13 mouse cellular contexts compared by ENCODE assay signal in genomic region chr13:42821426-42822106, GRCm38 (mm10).
DNase-seq lines count a peak whose midpoint lies in the region; ATAC-seq lines count a peak whose summit lies in the region.
"Had no signal": no experiment of that assay in that cellular context is flagged by ENCODE, and none has a peak within 500 bp of the region (broad histone marks: within the 10 kb centered on the region; RNA-seq: fewer than 3 reads in every experiment).

No protein-coding gene starts in this region.

- peaks cover 7% of the 10 kb centered on the region; the same call in 1 of the 2 replicates for H3K4me1 ChIP-seq in intestine, embryonic 14.5 days (replicated peaks; ENCODE audit: control insufficient read depth, insufficient read depth, low read length)
- H3K4me1 ChIP-seq in intestine, embryonic 15.5 days (replicated peaks) = no peaks in the 10 kb centered on the region
- H3K4me1 ChIP-seq: limb, embryonic 13.5 days had no signal

- 0 out of 2 replicates have a peak overlapping the region, but pooled peaks have one; percentile 11 for H3K4me2 ChIP-seq in intestine, embryonic 14.5 days (ENCODE audit: low read length)
- no peak overlapping the region for H3K4me2 ChIP-seq in intestine, embryonic 15.5 days (replicated peaks)
- H3K4me2 ChIP-seq: limb, embryonic 13.5 days; lung, embryonic 15.5 days had no signal

- H3K27me3 ChIP-seq in intestine, embryonic 14.5 days (replicated peaks; ENCODE audit: control insufficient read depth, insufficient read depth, low read length) = no peaks in the 10 kb centered on the region
- no peaks in the 10 kb centered on the region for H3K27me3 ChIP-seq in intestine, embryonic 15.5 days (replicated peaks)
- H3K27me3 ChIP-seq: limb, embryonic 13.5 days; lung, embryonic 15.5 days had no signal

- H3K9me3 ChIP-seq in intestine, embryonic 14.5 days (ENCODE audit: control insufficient read depth, low read length) = no peaks in the 10 kb centered on the region
- H3K9me3 ChIP-seq in intestine, embryonic 15.5 days = no peaks in the 10 kb centered on the region
- H3K9me3 ChIP-seq: lung, embryonic 15.5 days had no signal

- H3K36me3 ChIP-seq in intestine, embryonic 14.5 days (ENCODE audit: control insufficient read depth, insufficient read depth, low read length) = no peaks in the 10 kb centered on the region
- H3K36me3 ChIP-seq in intestine, embryonic 15.5 days = no peaks in the 10 kb centered on the region
- H3K36me3 ChIP-seq: limb, embryonic 13.5 days; lung, embryonic 15.5 days had no signal

- ATAC-seq in intestine, embryonic 14.5 days (replicated peaks; ENCODE audit: low FRiP score, low TSS enrichment, low read depth) = no peak
- ATAC-seq in intestine, embryonic 15.5 days = no peak; the same call in 1 of the 2 replicates
- ATAC-seq: activated CD4-positive, CD25-positive, alpha-beta regulatory T cell, adult 4 months had no signal

- DNase-seq in adrenal gland, adult (ENCODE audit: inconsistent age in 2 of 2, low spot score in 1 of 2) = peak; percentile 14 to 48
- DNase-seq in adrenal gland, postnatal 4 days (ENCODE audit: low spot score in 2 of 2) = no peak
- peak; percentile 60 for DNase-seq in intestine, embryonic 14.5 days (ENCODE audit: low spot score)
- peak; percentile 47 to 58 for DNase-seq in right cerebral cortex, postnatal 10 days (ENCODE audit: low spot score in 2 of 2)
- no peak for DNase-seq in right cerebral cortex, postnatal 14 days
- DNase-seq in thymus, postnatal 4 days = no peak
- no peak for DNase-seq in lung, postnatal 4 days
- DNase-seq: cerebellum, adult 11-12 months; thymus, adult 18-20 months had no signal

- no peak overlapping the region for H3K9ac ChIP-seq in intestine, embryonic 14.5 days (ENCODE audit: low read length)
- H3K9ac ChIP-seq in intestine, embryonic 15.5 days = no peak overlapping the region
- H3K9ac ChIP-seq: limb, embryonic 13.5 days; lung, embryonic 15.5 days had no signal

- 46% methylated on average over 15 of the region's 15 CpGs for WGBS in intestine, embryonic 14.5 days
- WGBS in intestine, embryonic 15.5 days = 51% methylated on average over 15 of the region's 15 CpGs

- no peak overlapping the region for H3K4me3 ChIP-seq in intestine, embryonic 14.5 days (ENCODE audit: low read depth, low read length)
- no peak overlapping the region for H3K4me3 ChIP-seq in intestine, embryonic 15.5 days (replicated peaks)
- H3K4me3 ChIP-seq: limb, embryonic 13.5 days; lung, embryonic 15.5 days had no signal

- no peak overlapping the region for H3K27ac ChIP-seq in intestine, embryonic 14.5 days (ENCODE audit: low read depth)
- no peak overlapping the region for H3K27ac ChIP-seq in intestine, embryonic 15.5 days
- H3K27ac ChIP-seq: limb, embryonic 13.5 days; lung, embryonic 15.5 days had no signal

Comparison
In these comparisons a context has a peak if more than half of its experiments do, and no peak if none do; other contexts are left out.
1. DNase-seq: peak in adrenal gland, adult (2 of 2), intestine, embryonic 14.5 days (single experiment) and right cerebral cortex, postnatal 10 days (2 of 2); none in adrenal gland, postnatal 4 days (0 of 2), right cerebral cortex, postnatal 14 days (single experiment), thymus, postnatal 4 days (single experiment) and lung, postnatal 4 days (0 of 2).